Mouse (Mus musculus) brain, embryonic 14.5 days (tissue): Measurements from ENCODE around the gene H2-Eb1.

Experiments used
- CTCF ChIP-seq: fragments of 200-500 bp; IDR thresholded peaks from 2 replicates; pipeline ENCODE4 v1.5.1; 2012; ENCODE audit warnings: inconsistent platforms, mild to moderate bottlenecking, moderate library complexity, borderline replicate concordance; ENCODE audit not compliant: insufficient read depth, insufficient read length; ENCODE audit errors: extremely low read depth
- POLR2A ChIP-seq: fragments of 200-500 bp; IDR thresholded peaks from 2 replicates; pipeline ENCODE4 v1.6.1; 2012; ENCODE audit warnings: mild to moderate bottlenecking, inconsistent platforms, borderline replicate concordance; ENCODE audit not compliant: poor library complexity, insufficient read depth, insufficient read length, severe bottlenecking; ENCODE audit errors: extremely low read depth

DNA sequence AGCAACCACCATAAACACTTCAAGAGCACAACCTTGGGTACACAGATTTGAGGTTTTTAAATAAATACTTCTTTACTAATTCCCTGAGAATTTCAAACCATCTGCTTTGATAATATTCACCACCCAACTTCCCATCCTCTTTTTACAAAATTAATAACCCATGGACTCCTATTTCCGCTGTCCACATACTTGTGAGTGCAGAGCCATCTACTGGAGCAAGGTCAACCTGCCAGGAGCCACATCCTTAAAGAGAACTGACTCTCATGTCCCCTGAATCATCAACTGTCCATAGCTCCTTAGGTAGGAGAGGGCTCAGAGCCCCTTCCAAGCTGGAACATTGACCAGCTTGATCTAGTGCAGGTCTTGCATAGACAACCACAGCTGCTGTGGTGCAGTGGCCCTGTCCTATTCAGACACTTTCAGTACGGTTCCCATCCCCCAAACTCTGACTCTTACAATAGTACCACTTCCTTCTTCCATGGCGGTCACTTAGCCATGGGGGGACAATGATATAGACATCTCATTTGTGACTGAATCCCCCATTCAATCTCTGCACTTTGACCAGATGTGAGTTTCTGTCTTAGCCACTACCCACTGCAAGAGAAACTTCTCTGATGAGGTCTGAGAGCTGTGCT is 58.1 kb downstream of the H2-Eb1 start:
- TF ChIP-seq CTCF (no peak), POLR2A (no peak)
